Mouse (Mus musculus): Measurements from ENCODE around the gene Snx11.

GRCm38 (mm10) chr11:96740796-96741195, 36.6 kb downstream of the Snx11 start:
- TF ChIP-seq HCFC1 (IDR thresholded peaks at IDR 0.05; ENCODE audit: low read depth, low read length) (no peak), MAZ (IDR thresholded peaks at IDR 0.05; ENCODE audit: low read depth, low read length) (no peak), ZNF384 (IDR thresholded peaks at IDR 0.05; ENCODE audit: low read depth, low read length) (no peak), RAD21 (IDR thresholded peaks at IDR 0.05; ENCODE audit: low read depth, low read length) (no peak), CHD2 (IDR thresholded peaks at IDR 0.05; ENCODE audit: low read length) (no peak), TBP (IDR thresholded peaks at IDR 0.05; ENCODE audit: low read depth, low read length) (no peak), CTCF (IDR thresholded peaks at IDR 0.05 in 2 of 3, conservative IDR thresholded peaks at IDR 0.05 in 1 of 3; ENCODE audit: control insufficient read depth in 1 of 3, insufficient read depth in 1 of 3, low read depth in 2 of 3, low read length in 3 of 3, poor library complexity in 1 of 3, severe bottlenecking in 1 of 3) (no peak), MAX (IDR thresholded peaks at IDR 0.05; ENCODE audit: low read length) (no peak), UBTF (IDR thresholded peaks at IDR 0.05; ENCODE audit: borderline replicate concordance, insufficient read depth, low read depth, low read length) (no peak), POLR2A (IDR thresholded peaks at IDR 0.05; ENCODE audit: control insufficient read depth in 1 of 2, insufficient read depth in 1 of 2, low read depth in 1 of 2, low read length in 2 of 2, poor library complexity in 1 of 2) (no peak), SMC3 (IDR thresholded peaks at IDR 0.05; ENCODE audit: low read depth, low read length) (no peak), NRF1 (IDR thresholded peaks at IDR 0.05; ENCODE audit: insufficient read depth, low read depth, low read length, poor library complexity, severe bottlenecking) (no peak), EP300 (IDR thresholded peaks at IDR 0.05; ENCODE audit: low read depth in 1 of 2, low read length in 2 of 2) (no peak)

Data from MEL (cell line).